Mouse (Mus musculus): ENCODE measurements around the gene Polr1a.

Polr1a gene

GRCm38 (mm10) chr6:71997215-71997614 lies 88.4 kb downstream of the Polr1a start:
- DNase-seq (ENCODE audit: low read depth, low spot score): no peak

DNA sequence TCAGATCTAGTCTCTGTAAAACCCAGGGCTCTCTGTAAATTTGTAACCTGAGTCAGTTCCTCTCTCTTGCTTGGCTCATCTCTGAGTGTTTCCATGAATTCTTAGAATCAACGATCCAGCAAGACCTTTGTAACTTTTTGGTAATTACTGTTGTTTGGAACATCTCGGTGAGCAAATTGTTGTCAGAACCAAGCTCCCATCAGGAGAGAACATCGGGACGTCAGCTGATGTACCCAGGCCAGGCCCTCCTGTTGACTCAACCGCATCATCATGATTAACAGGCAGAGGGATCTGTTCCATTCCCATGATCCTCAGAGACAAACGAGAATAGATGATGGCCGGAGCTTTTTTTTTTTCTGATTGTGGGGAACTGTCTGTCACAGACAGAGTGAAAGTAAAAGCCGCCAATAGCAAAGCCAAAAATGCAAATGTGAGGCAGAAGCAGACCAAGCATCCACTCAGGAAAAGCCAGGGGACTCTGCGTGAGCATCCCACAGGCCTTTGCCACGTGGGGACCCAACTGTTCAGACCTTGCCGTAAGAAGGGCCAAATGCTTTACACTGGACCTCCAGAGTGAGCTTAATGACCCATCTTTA lies 91.2 kb downstream of the Polr1a start:
- DNase-seq (ENCODE audit: low read depth, low spot score): no peak

DNA sequence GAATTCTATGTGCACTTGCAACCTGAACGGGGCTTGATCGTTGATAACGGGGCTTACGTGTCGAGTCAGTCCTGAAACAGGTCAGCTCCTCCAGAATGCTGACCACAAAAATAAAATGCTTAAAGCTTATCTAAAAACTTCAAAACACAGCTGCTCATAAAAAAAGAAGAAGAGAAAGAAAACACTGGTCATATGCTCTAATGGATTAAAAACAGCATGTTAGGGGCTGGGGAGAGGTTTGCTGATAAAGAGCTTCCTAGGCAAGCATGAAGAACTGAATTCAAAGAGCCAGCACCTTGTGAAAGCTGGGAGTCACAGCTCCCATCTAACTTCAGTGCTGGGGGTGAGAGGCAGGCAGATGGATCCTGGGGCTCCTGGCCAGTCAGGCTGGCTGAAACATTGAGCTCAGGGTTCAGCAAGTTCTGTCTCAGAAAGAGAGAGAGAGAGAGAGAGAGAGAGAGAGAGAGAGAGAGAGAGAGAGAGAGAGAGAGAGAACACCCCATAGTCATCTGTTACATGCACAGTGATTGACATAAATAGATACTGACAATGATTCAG lies 92.4 kb downstream of the Polr1a start:
- DNase-seq (ENCODE audit: low read depth, low spot score): no peak

GRCm38 (mm10) chr6:72007411-72008212 lies 98.8 kb downstream of the Polr1a start:
- no peak for DNase-seq (ENCODE audit: low read depth, low spot score)

DNA sequence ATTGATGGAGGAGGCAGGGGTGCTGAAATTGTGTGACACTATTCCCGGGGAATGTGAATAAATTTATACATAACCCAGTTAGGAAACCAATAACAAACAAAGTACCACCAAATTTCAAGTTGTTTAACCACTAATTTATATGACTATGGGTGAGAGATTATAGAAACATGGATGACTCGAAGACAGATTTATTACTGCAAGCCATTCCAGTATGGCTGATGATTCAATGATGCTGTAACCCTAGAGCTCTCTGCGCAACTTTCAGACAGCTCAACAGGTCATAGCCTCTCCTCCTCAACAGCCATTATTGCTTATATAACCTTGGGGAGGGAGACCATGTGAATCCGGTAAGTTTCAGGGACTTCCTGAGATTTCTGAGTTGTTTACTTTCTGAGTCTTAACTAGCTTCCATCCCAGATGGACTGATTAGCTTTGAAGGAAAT lies 99.4 kb downstream of the Polr1a start:
- DNase-seq (ENCODE audit: low read depth, low spot score): no peak

- no peak for DNase-seq (ENCODE audit: low read depth, low spot score)
Measured at GRCm38 (mm10) chr6:72009454-72009853, 100.6 kb downstream of the Polr1a start.

DNA sequence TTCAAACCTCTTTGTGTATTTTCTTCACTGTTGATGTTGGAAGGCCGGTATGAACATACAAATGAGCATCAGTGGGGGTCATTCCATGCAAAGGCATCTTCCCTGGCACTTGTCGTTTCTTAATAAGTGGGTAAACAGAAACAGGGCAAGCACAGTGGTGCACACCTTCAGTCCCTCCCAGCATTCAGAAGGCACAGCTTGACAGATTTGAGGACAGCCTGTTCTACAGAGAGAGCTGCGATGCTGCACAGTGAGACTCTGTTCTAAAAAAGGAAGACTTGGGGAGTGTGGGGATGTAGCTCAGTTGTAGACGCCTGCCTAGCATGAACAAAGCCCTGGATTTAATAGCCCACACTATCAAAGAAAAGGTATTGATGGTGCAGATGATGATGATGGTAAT lies 105.2 kb downstream of the Polr1a start:
- DNase-seq (ENCODE audit: low read depth, low spot score): no peak

- no peak for DNase-seq (ENCODE audit: low read depth, low spot score)
Measured at GRCm38 (mm10) chr6:72018052-72018451, 109.2 kb downstream of the Polr1a start.

DNA sequence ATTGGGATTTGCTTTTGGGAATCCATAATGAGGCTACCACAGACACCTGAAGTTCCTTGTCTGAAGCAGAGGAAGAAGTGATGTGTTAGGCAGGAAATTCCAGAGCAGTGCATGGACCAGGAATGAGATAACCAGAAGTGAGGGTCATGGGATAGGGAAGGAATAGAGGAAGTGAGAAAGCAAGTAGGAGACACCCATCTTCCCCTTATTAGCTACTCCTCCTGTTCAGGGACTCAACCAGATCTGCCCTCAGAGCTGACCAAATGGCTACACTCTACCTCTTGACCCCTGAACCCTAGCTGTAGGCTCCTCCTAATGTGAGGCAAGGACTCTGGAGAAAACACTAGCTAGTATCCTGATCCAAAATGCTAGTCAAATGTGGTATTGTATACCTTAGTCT lies 116.6 kb downstream of the Polr1a start:
- no peak for DNase-seq (ENCODE audit: low read depth, low spot score)

DNA sequence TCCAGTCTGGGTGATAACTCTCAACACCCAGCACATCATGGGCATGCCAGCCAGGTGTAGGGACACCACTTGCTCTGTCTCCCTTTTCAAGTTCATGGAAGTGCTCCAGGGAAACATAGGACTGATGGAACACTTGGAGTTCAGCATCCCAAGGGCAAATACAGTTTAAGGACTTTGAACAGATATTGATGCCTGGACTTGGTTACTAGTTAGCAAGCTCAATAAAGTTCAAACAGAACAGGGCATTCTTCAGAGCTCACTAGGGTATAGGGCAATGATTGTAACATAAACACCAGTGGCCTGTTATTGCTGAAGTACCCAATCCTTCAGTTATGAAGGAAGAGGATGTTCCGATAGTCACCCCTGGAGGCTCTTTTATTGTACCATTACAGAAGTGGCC lies 119.2 kb downstream of the Polr1a start:
- DNase-seq (ENCODE audit: low read depth, low spot score): no peak

- no peak for DNase-seq (ENCODE audit: low read depth, low spot score)
Measured at GRCm38 (mm10) chr6:72029674-72030073, 120.8 kb downstream of the Polr1a start.

All from ES-CJ7 (cell line).